ENCODE assay signal across 7 mouse cellular contexts in the genomic region with DNA sequence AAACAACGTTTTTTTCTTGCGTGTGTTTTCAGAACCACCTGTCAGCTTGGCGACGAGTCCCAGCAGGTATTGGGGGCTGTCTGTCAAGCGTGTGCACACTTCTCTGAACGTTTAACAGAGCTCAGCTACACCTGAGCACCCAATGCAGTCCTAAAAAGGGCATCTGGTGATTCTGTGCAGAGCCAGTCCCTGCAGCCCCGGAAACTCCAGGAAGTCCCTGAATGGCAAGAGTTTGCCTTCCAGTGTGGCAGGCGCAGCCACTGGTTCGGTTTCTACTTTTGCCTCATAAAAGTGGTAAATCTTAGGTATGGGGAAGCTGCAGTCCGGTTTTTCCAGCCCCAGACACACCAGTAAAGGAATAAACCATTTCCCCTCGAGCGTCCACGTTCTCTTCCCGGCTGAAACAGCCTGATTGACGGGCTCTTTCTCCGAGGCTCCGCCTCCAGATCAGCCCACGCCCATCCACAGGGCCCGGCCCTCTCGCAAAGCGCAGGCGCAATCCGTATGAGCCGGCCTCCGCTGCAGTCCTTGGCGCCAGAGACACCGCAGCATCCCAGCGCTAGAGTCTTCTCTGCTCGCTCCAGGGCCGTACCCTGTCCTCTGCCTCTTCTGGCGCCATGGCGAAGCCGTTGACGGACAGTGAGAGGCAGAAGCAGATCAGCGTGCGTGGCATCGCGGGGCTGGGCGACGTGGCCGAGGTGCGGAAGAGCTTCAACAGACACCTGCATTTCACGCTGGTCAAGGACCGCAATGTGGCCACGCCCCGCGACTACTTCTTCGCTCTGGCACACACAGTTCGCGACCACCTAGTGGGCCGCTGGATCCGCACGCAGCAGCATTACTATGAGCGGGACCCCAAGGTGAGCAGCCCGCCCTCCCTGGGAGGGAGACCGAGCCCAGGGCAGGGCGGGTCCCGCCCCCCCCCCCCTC. TPM values are rescaled to one million over a fixed set of nuclear protein-coding genes. Genes with fewer than 3 reads are reported as not detected.
DNase-seq lines count a peak whose midpoint lies in the region; ATAC-seq lines count a peak whose summit lies in the region.

Gene Pygb (plus strand): TSS at position 485 of the 930 bp plus-strand sequence.

- peak within 1 kb of the TSS; percentile 73 for H3K9ac ChIP-seq in intestine, embryonic 15.5 days
- peak within 1 kb of the TSS; percentile 77 for H3K9ac ChIP-seq in midbrain, embryonic 11.5 days (ENCODE audit: low read length)

- WGBS in intestine, embryonic 15.5 days: 1% methylated on average over 56 of the region's 58 CpGs
- 2% methylated on average over 57 of the region's 58 CpGs for WGBS in midbrain, embryonic 11.5 days

- ATAC-seq in intestine, embryonic 15.5 days: peak; percentile 98
- ATAC-seq in midbrain, embryonic 11.5 days (ENCODE audit: low FRiP score): peak; percentile 98

- H3K9me3 ChIP-seq in intestine, embryonic 15.5 days: no peaks in the 10 kb centered on the region
- H3K9me3 ChIP-seq in midbrain, embryonic 11.5 days (ENCODE audit: control insufficient read depth, low read length): no peaks in the 10 kb centered on the region

- no peaks in the 10 kb centered on the region for H3K36me3 ChIP-seq in intestine, embryonic 15.5 days
- H3K36me3 ChIP-seq in midbrain, embryonic 11.5 days (ENCODE audit: control insufficient read depth, insufficient read depth, low read length): no peaks in the 10 kb centered on the region

- peak within 1 kb of the TSS; percentile 81 for H3K4me2 ChIP-seq in intestine, embryonic 15.5 days (replicated peaks)
- peak within 1 kb of the TSS; percentile 91 for H3K4me2 ChIP-seq in midbrain, embryonic 11.5 days

- peak within 1 kb of the TSS; percentile 83 for H3K4me3 ChIP-seq in intestine, embryonic 15.5 days (replicated peaks)
- H3K4me3 ChIP-seq in midbrain, embryonic 11.5 days (ENCODE audit: low read depth, low read length): peak within 1 kb of the TSS; percentile 78

- H3K27ac ChIP-seq in intestine, embryonic 15.5 days: peak within 1 kb of the TSS; percentile 83
- no peak within 1 kb of the TSS for H3K27ac ChIP-seq in midbrain, embryonic 11.5 days (ENCODE audit: low read depth, low read length)

- peaks cover 20% of the 10 kb centered on the region for H3K4me1 ChIP-seq in intestine, embryonic 15.5 days (replicated peaks)
- peaks cover 6% of the 10 kb centered on the region for H3K4me1 ChIP-seq in midbrain, embryonic 11.5 days (ENCODE audit: control insufficient read depth, insufficient read depth, low read length)

- DNase-seq in adrenal gland, adult 8-10 months: peak; percentile 77
- DNase-seq in embryo, embryonic 11.5 days (ENCODE audit: low read depth, low spot score): peak; percentile 84
- peak; percentile 73 to 80 for DNase-seq in gastrocnemius, postnatal 36 days
- DNase-seq in left cerebral cortex, postnatal 36 days (ENCODE audit: low spot score in 2 of 2): peak; percentile 87 to 88
- DNase-seq in midbrain, embryonic 11.5 days (ENCODE audit: low spot score, missing footprints): peak; percentile 98
- peak; percentile 72 for DNase-seq in spleen, adult 12 weeks (ENCODE audit: low spot score)

- no peaks in the 10 kb centered on the region for H3K27me3 ChIP-seq in intestine, embryonic 15.5 days (replicated peaks)
- H3K27me3 ChIP-seq in midbrain, embryonic 11.5 days (ENCODE audit: control insufficient read depth, insufficient read depth, low read length): no peaks in the 10 kb centered on the region; the same call in 1 of the 2 replicates

- intact Hi-C loops in gastrocnemius, postnatal 36 days (cut with DNase I): no loop called here
- intact Hi-C loops in left cerebral cortex, postnatal 36 days (cut with DNase I): no loop called here

RNA-seq across cellular contexts. Expression of gene Pygb, which starts in this region (rescaled TPM):
- 10 to 100 TPM; 42.0 to 71.6 (median 58.0) TPM for total RNA-seq in adrenal gland, adult 8-10 months (2022)
- total RNA-seq in gastrocnemius, postnatal 36 days (2021): 1 to 10 TPM; 4.2 to 4.6 TPM
- 85.8 and 86.2 TPM in 2 replicates for polyA plus RNA-seq in intestine, embryonic 15.5 days (2015; fragmentation: Nextera tagmentation; extraction: Ambion mirVana)
- 100 to 1,000 TPM; 116 to 126 TPM for total RNA-seq in left cerebral cortex, postnatal 36 days (2021)
- 34.1 and 39.1 TPM in 2 replicates for polyA plus RNA-seq in midbrain, embryonic 11.5 days (2014; fragmentation: Nextera tagmentation; extraction: Ambion mirVana)

Comparison
In these comparisons a context has a peak if more than half of its experiments do, and no peak if none do; other contexts are left out.
1. RNA of gene Pygb (total RNA-seq): 116 to 126 TPM in left cerebral cortex, postnatal 36 days and 42.0 to 71.6 TPM in adrenal gland, adult 8-10 months; 4.2 to 4.6 TPM in gastrocnemius, postnatal 36 days; every median in the first group is over 4 times any median in the second.
2. Peak in every context shown above with its lines, with median percentiles within 50 percentile points of each other: DNase-seq.